Mouse (Mus musculus): ENCODE results near the gene Srpk1. TPM values are rescaled to one million over a fixed set of nuclear protein-coding genes. Genes with fewer than 3 reads are reported as not detected.

Srpk1 gene
- polyA plus RNA-seq, 1 experiment from 2014 or later = 21.8 TPM

DNA sequence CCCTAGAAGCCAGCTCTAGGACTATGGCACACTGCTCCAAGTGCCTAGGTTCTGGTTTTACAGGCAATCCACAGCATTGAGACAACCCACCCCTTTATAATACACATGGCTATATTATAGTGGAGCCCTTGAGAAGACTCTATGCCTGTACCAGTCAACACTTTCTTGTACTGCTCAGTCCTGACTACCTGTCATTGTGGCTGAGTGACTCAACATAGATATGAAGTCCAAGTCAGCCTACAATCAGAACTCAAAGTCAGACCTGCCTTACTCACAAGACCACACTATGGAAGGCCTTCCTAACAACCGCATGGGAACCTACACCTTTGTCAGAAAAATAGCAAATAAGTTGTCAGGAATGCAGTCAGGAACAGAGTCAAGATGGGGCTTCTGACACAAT is 3.7 kb downstream of the Srpk1 start:
- Histone ChIP-seq H3K4me1 (ENCODE audit: control insufficient read depth, low read depth, low read length) (peaks cover 37% of the 10 kb centered on the region), H3K4me3 (ENCODE audit: low read depth, low read length) (no peak overlapping the region), H3K36me3 (ENCODE audit: control insufficient read depth, insufficient read depth) (peaks cover 4% of the 10 kb centered on the region), H3K9me3 (replicated peaks; ENCODE audit: control insufficient read depth, low read length) (no peaks in the 10 kb centered on the region), H3K27me3 (ENCODE audit: control insufficient read depth, insufficient read depth, low read depth, low read length) (no peaks in the 10 kb centered on the region), H3K27ac (ENCODE audit: low read length) (no peak overlapping the region), H3K4me2 (ENCODE audit: low read depth, low read length) (no peak overlapping the region), H3K9ac (ENCODE audit: low read depth, low read length) (no peak overlapping the region)
- ATAC-seq (ENCODE audit: low read depth) = no peak
- 84% methylated on average over 1 of the region's 1 CpGs for WGBS (ENCODE audit: insufficient replicate concordance)

GRCm38 (mm10) chr17:28618124-28618523 is 4.4 kb downstream of the Srpk1 start:
- Histone ChIP-seq H3K9me3 (replicated peaks; ENCODE audit: control insufficient read depth, low read length) (no peaks in the 10 kb centered on the region), H3K4me3 (ENCODE audit: low read depth, low read length) (no peak overlapping the region), H3K27ac (ENCODE audit: low read length) (no peak overlapping the region), H3K9ac (ENCODE audit: low read depth, low read length) (no peak overlapping the region), H3K4me1 (ENCODE audit: control insufficient read depth, low read depth, low read length) (peaks cover 37% of the 10 kb centered on the region), H3K36me3 (ENCODE audit: control insufficient read depth, insufficient read depth) (peaks cover 4% of the 10 kb centered on the region), H3K27me3 (ENCODE audit: control insufficient read depth, insufficient read depth, low read depth, low read length) (no peaks in the 10 kb centered on the region), H3K4me2 (ENCODE audit: low read depth, low read length) (no peak overlapping the region)
- peak; percentile 35; the same call in 1 of the 2 replicates for ATAC-seq (ENCODE audit: low read depth)
- 22% methylated on average over 7 of the region's 7 CpGs for WGBS (ENCODE audit: insufficient replicate concordance)

- H3K36me3 ChIP-seq (ENCODE audit: control insufficient read depth, insufficient read depth) = peaks cover 4% of the 10 kb centered on the region
- H3K4me1 ChIP-seq (ENCODE audit: control insufficient read depth, low read depth, low read length) = peaks cover 35% of the 10 kb centered on the region
- no peak overlapping the region for H3K4me3 ChIP-seq (ENCODE audit: low read depth, low read length)
- H3K4me2 ChIP-seq (ENCODE audit: low read depth, low read length) = no peak overlapping the region
- ATAC-seq (ENCODE audit: low read depth) = no peak
- H3K9me3 ChIP-seq (replicated peaks; ENCODE audit: control insufficient read depth, low read length) = no peaks in the 10 kb centered on the region
- 58% methylated on average over 10 of the region's 10 CpGs for WGBS (ENCODE audit: insufficient replicate concordance)
- H3K9ac ChIP-seq (ENCODE audit: low read depth, low read length) = no peak overlapping the region
- H3K27me3 ChIP-seq (ENCODE audit: control insufficient read depth, insufficient read depth, low read depth, low read length) = no peaks in the 10 kb centered on the region
- H3K27ac ChIP-seq (ENCODE audit: low read length) = no peak overlapping the region
These were observed 4.9 kb downstream of the Srpk1 start for GRCm38 (mm10) chr17:28617636-28618035.

DNA sequence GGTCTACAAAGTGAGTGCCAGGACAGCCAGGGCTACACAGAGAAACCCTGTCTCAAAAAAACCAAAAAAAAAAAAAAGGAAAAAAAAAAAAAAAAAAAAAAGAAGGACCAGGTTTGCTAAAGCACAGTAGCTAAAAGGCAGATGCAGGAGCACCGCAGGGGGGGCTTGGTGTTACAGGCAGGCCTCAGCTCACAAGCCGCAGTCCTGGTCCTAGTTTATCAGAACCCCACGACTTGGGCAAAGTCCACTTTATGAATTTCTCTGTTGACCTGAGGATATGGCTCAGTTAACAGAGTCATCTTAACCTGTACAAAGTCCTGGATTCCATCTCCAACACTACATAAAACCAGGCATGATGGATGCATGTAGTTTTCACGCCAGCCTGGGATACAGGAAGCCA is 7.2 kb downstream of the Srpk1 start:
- no peak for ATAC-seq (ENCODE audit: low read depth)
- Histone ChIP-seq H3K4me3 (ENCODE audit: low read depth, low read length) (no peak overlapping the region), H3K27me3 (ENCODE audit: control insufficient read depth, insufficient read depth, low read depth, low read length) (no peaks in the 10 kb centered on the region), H3K9me3 (replicated peaks; ENCODE audit: control insufficient read depth, low read length) (no peaks in the 10 kb centered on the region), H3K4me2 (ENCODE audit: low read depth, low read length) (no peak overlapping the region), H3K36me3 (ENCODE audit: control insufficient read depth, insufficient read depth) (peaks cover 4% of the 10 kb centered on the region), H3K4me1 (ENCODE audit: control insufficient read depth, low read depth, low read length) (peaks cover 21% of the 10 kb centered on the region), H3K27ac (ENCODE audit: low read length) (no peak overlapping the region), H3K9ac (ENCODE audit: low read depth, low read length) (no peak overlapping the region)
- 86% methylated on average over 4 of the region's 4 CpGs for WGBS (ENCODE audit: insufficient replicate concordance)

DNA sequence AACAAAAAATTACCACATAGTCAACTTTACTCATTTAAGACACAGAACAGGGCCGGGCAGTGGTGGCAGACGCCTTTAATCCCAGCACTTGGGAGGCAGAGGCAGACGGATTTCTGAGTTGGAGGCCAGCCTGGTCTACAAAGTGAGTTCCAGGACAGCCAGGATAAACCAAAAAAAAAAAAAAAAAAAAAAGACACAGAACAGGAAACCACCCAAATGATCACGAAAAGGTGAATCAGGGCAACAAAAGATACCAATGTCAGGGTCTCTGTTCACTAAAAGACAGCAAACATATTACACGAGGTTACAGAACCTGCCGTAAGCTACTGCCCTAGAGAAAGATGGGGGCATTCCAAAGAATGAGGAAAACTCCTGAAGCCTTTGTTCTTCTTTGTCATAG is 9.4 kb downstream of the Srpk1 start:
- no peak for ATAC-seq (ENCODE audit: low read depth)
- peaks cover 10% of the 10 kb centered on the region for H3K4me1 ChIP-seq (ENCODE audit: control insufficient read depth, low read depth, low read length)
- WGBS (ENCODE audit: insufficient replicate concordance) = 71% methylated on average over 6 of the region's 6 CpGs

DNA sequence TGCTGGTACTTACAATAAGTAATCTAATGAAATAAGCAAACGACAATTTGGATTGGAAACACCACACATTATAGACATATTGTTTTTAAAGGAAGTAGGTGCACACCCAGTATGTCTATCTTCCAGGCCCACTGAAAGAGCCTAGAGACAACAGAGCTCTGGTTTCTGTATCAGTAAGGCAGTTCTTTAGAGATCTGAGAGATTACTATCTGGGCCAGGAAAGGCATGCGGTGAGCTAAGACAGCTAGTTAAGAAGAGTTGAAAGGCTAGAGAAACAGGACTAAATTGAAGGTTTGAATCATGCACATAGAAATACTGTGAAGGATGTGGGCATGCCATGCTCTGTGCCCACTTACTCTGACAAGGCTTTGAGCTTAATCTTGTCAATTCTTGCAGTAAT is 9.9 kb downstream of the Srpk1 start:
- Histone ChIP-seq H3K4me1 (ENCODE audit: control insufficient read depth, low read depth, low read length) (peaks cover 5% of the 10 kb centered on the region), H3K4me3 (ENCODE audit: low read depth, low read length) (no peak overlapping the region), H3K27me3 (ENCODE audit: control insufficient read depth, insufficient read depth, low read depth, low read length) (no peaks in the 10 kb centered on the region), H3K36me3 (ENCODE audit: control insufficient read depth, insufficient read depth) (no peaks in the 10 kb centered on the region; the same call in 1 of the 2 replicates), H3K9me3 (replicated peaks; ENCODE audit: control insufficient read depth, low read length) (no peaks in the 10 kb centered on the region), H3K9ac (ENCODE audit: low read depth, low read length) (no peak overlapping the region), H3K4me2 (ENCODE audit: low read depth, low read length) (no peak overlapping the region), H3K27ac (ENCODE audit: low read length) (no peak overlapping the region)
- no peak for ATAC-seq (ENCODE audit: low read depth)
- 32% methylated on average over 2 of the region's 2 CpGs for WGBS (ENCODE audit: insufficient replicate concordance)

More for the DNA sequence above, 9.4 kb downstream of the Srpk1 start:
- no peaks in the 10 kb centered on the region; the same call in 1 of the 2 replicates for H3K36me3 ChIP-seq (ENCODE audit: control insufficient read depth, insufficient read depth)
- H3K9ac ChIP-seq (ENCODE audit: low read depth, low read length) = no peak overlapping the region
- no peak overlapping the region for H3K4me2 ChIP-seq (ENCODE audit: low read depth, low read length)
- no peak overlapping the region for H3K4me3 ChIP-seq (ENCODE audit: low read depth, low read length)
- no peak overlapping the region for H3K27ac ChIP-seq (ENCODE audit: low read length)
- no peaks in the 10 kb centered on the region for H3K27me3 ChIP-seq (ENCODE audit: control insufficient read depth, insufficient read depth, low read depth, low read length)
- H3K9me3 ChIP-seq (replicated peaks; ENCODE audit: control insufficient read depth, low read length) = no peaks in the 10 kb centered on the region

- ATAC-seq (ENCODE audit: low read depth) = no peak
- H3K36me3 ChIP-seq (ENCODE audit: control insufficient read depth, insufficient read depth) = peaks cover 7% of the 10 kb centered on the region
These were observed 13.0 kb downstream of the Srpk1 start for GRCm38 (mm10) chr17:28609543-28609942.

DNA sequence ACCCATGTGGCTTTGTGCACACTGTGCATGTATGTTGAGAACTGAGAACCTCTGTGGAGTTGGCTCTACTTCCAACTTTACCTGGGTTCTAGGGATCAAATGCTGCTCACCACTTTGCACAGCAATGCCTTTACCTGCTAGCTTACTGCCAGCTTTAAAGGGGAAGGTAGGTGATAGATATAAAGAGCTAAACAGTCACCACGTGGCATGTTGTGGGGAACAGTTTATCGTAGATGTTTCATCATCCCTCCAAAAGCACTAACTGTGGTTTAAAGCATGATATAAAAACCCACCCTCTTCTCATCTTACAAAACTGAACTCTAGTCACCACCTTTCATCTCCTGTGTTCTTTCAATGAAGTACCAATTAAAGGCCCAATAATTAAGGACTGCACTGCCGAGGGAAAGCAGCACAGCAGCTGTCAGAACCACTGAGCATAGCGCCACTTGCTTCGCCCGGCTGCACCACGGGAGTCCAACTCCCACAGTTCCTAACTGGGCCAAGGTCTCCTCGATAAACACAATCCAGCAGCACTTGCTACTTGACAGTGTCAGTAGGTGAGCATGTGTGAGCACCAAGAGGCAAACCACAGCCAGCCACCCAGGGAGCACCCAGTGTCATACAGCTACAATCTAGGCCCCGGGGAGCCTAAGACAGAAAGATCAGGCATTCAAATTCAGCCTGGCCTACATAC is 20.8 kb downstream of the Srpk1 start:
- Histone ChIP-seq H3K27ac (ENCODE audit: low read length) (no peak overlapping the region), H3K27me3 (ENCODE audit: control insufficient read depth, insufficient read depth, low read depth, low read length) (no peaks in the 10 kb centered on the region), H3K9me3 (replicated peaks; ENCODE audit: control insufficient read depth, low read length) (no peaks in the 10 kb centered on the region), H3K9ac (ENCODE audit: low read depth, low read length) (no peak overlapping the region), H3K4me3 (ENCODE audit: low read depth, low read length) (no peak overlapping the region), H3K4me1 (ENCODE audit: control insufficient read depth, low read depth, low read length) (no peaks in the 10 kb centered on the region), H3K4me2 (ENCODE audit: low read depth, low read length) (no peak overlapping the region), H3K36me3 (ENCODE audit: control insufficient read depth, insufficient read depth) (peaks cover 28% of the 10 kb centered on the region)
- no peak for ATAC-seq (ENCODE audit: low read depth)
- WGBS (ENCODE audit: insufficient replicate concordance) = 74% methylated on average over 9 of the region's 9 CpGs

More at GRCm38 (mm10) chr17:28609543-28609942, 13.0 kb downstream of the Srpk1 start:
- Histone ChIP-seq H3K27me3 (ENCODE audit: control insufficient read depth, insufficient read depth, low read depth, low read length) (no peaks in the 10 kb centered on the region), H3K9me3 (replicated peaks; ENCODE audit: control insufficient read depth, low read length) (no peaks in the 10 kb centered on the region), H3K9ac (ENCODE audit: low read depth, low read length) (no peak overlapping the region), H3K4me1 (ENCODE audit: control insufficient read depth, low read depth, low read length) (no peaks in the 10 kb centered on the region; the same call in 1 of the 2 replicates), H3K4me2 (ENCODE audit: low read depth, low read length) (no peak overlapping the region), H3K4me3 (ENCODE audit: low read depth, low read length) (no peak overlapping the region), H3K27ac (ENCODE audit: low read length) (no peak overlapping the region)
- 36% methylated on average over 3 of the region's 3 CpGs for WGBS (ENCODE audit: insufficient replicate concordance)

- no peak overlapping the region for H3K27ac ChIP-seq (ENCODE audit: low read length)
- H3K27me3 ChIP-seq (ENCODE audit: control insufficient read depth, insufficient read depth, low read depth, low read length) = no peaks in the 10 kb centered on the region
- ATAC-seq (ENCODE audit: low read depth) = no peak
- no peaks in the 10 kb centered on the region for H3K4me1 ChIP-seq (ENCODE audit: control insufficient read depth, low read depth, low read length)
- H3K36me3 ChIP-seq (ENCODE audit: control insufficient read depth, insufficient read depth) = peaks cover 28% of the 10 kb centered on the region
- WGBS (ENCODE audit: insufficient replicate concordance) = 84% methylated on average over 5 of the region's 5 CpGs
- H3K4me3 ChIP-seq (ENCODE audit: low read depth, low read length) = no peak overlapping the region
- no peak overlapping the region for H3K4me2 ChIP-seq (ENCODE audit: low read depth, low read length)
- H3K9me3 ChIP-seq (replicated peaks; ENCODE audit: control insufficient read depth, low read length) = no peaks in the 10 kb centered on the region
- no peak overlapping the region for H3K9ac ChIP-seq (ENCODE audit: low read depth, low read length)
These were observed 21.7 kb downstream of the Srpk1 start for GRCm38 (mm10) chr17:28600780-28601179.

All from liver, embryonic 16.5 days (tissue).